Mouse (Mus musculus): ENCODE results near the gene Gm20869. TPM values are rescaled to one million over a fixed set of nuclear protein-coding genes. Genes with fewer than 3 reads are reported as not detected.
"Not testable (repeated sequence)": the region's sequence is repeated elsewhere in the genome, so short reads cannot be mapped to it uniquely, and the experiment has no call there.

Gm20869 gene
- polyA plus RNA-seq (2012; rRNA removed) = not detected in 2 replicates

GRCm38 (mm10) chrY:71469149-71469548 lies at the start of gene Gm20869:
Gene Gm20869 (plus strand): TSS chrY:71469449.
- DNase-seq (ENCODE audit: low read depth) = not testable (repeated sequence)

Other genes starting within 250 kb of the Gm20869 start
- not detected in 2 replicates for gene Gm20870, start 222.6 kb downstream of the Gm20869 start, polyA plus RNA-seq (2012; rRNA removed)

Measured in brain, embryonic 14.5 days (tissue).